Mouse (Mus musculus) MEL (cell line): ENCODE data around the gene Spi1. TPM values are rescaled to one million over a fixed set of nuclear protein-coding genes. Genes with fewer than 3 reads are reported as not detected.

Source experiments
- DNase-seq: peaks from one replicate; pipeline ENCODE4 v3.0.0; 2011; ENCODE audit warnings: low read depth, low spot score
- H3K27ac ChIP-seq: 2 replicates; pipeline ENCODE4 v1.5.1; 2012; ENCODE audit warnings: low read depth, mild to moderate bottlenecking, control low read depth, low read length, moderate library complexity; ENCODE audit not compliant: control insufficient read depth
- H3K27me3 ChIP-seq, 2 experiments: fragments of 150-350 bp in 1 of 2; sonication (generic) in 1 of 2; 2 replicates each; pipeline ENCODE4 v1.6.1; 2012; ENCODE audit warnings: low read length in 2 of 2, mild to moderate bottlenecking in 2 of 2, improper control_type of control experiment in 1 of 2, moderate library complexity in 1 of 2; ENCODE audit not compliant: insufficient read depth in 2 of 2, control insufficient read depth in 1 of 2
- H3K36me3 ChIP-seq, 2 experiments: 2 replicates each; pipeline ENCODE4 v1.6.1; 2012 to 2014; ENCODE audit warnings: low read length in 2 of 2, improper control_type of control experiment in 1 of 2, inconsistent platforms in 1 of 2, mild to moderate bottlenecking in 1 of 2; ENCODE audit not compliant: insufficient read depth in 2 of 2, control insufficient read depth in 1 of 2
- H3K4me1 ChIP-seq, 2 experiments: fragments of 150-350 bp in 1 of 2; sonication (generic) in 1 of 2; 2 replicates each; pipeline ENCODE4 v1.6.1; 2012; ENCODE audit warnings: low read length in 2 of 2, improper control_type of control experiment in 1 of 2, mild to moderate bottlenecking in 1 of 2; ENCODE audit not compliant: insufficient read depth in 2 of 2, control insufficient read depth in 1 of 2
- H3K4me3 ChIP-seq, 2 experiments: fragments of 150-350 bp in 1 of 2; sonication (generic) in 1 of 2; 2 replicates each; pipeline ENCODE4 v1.5.1; 2012; ENCODE audit warnings: low read depth in 2 of 2, low read length in 2 of 2, mild to moderate bottlenecking in 2 of 2, moderate library complexity in 2 of 2, control low read depth in 1 of 2, improper control_type of control experiment in 1 of 2; ENCODE audit not compliant: control insufficient read depth in 1 of 2, insufficient read depth in 1 of 2
- H3K79me2 ChIP-seq: 2 replicates; pipeline ENCODE4 v1.6.1; 2012; ENCODE audit warnings: mild to moderate bottlenecking, low read length, moderate library complexity; ENCODE audit not compliant: control insufficient read depth, poor library complexity, insufficient read depth
- H3K9ac ChIP-seq: 2 replicates; pipeline ENCODE4 v1.6.1; 2012; ENCODE audit warnings: low read depth, mild to moderate bottlenecking, control low read depth, low read length, moderate library complexity; ENCODE audit not compliant: control insufficient read depth, poor library complexity, severe bottlenecking
- H3K9me3 ChIP-seq: fragments of 150-350 bp; sonication (generic); replicated peaks from 2 replicates; pipeline ENCODE4 v1.6.1; 2012; ENCODE audit warnings: mild to moderate bottlenecking, low read length, improper control_type of control experiment, moderate library complexity; ENCODE audit not compliant: insufficient read depth
- BHLHE40 ChIP-seq: IDR thresholded peaks from 2 replicates; pipeline ENCODE4 v1.6.1; 2012; ENCODE audit warnings: low read depth, mild to moderate bottlenecking, inconsistent platforms, low read length, improper control_type of control experiment, borderline replicate concordance
- CHD1 ChIP-seq: IDR thresholded peaks from 2 replicates; pipeline ENCODE4 v1.6.1; 2012; ENCODE audit warnings: low read depth, mild to moderate bottlenecking, inconsistent platforms, low read length, improper control_type of control experiment
- CHD2 ChIP-seq: IDR thresholded peaks from 2 replicates; pipeline ENCODE4 v1.6.1; 2011; ENCODE audit warnings: low read length, improper control_type of control experiment
- CTCF ChIP-seq, 3 experiments: IDR thresholded peaks in 2 of 3; conservative IDR thresholded peaks in 1 of 3; 2 replicates each; pipeline ENCODE4 v1.5.1; 2011 to 2012; ENCODE audit warnings: low read length in 3 of 3, low read depth in 2 of 3, mild to moderate bottlenecking in 2 of 3, improper control_type of control experiment in 1 of 3, inconsistent platforms in 1 of 3, mixed read lengths in 1 of 3, moderate library complexity in 1 of 3; ENCODE audit not compliant: control insufficient read depth in 1 of 3, insufficient read depth in 1 of 3, poor library complexity in 1 of 3, severe bottlenecking in 1 of 3
- ELF1 ChIP-seq: IDR thresholded peaks from 2 replicates; pipeline ENCODE4 v1.6.1; 2014; ENCODE audit warnings: low read depth, mild to moderate bottlenecking, inconsistent platforms, low read length, improper control_type of control experiment, moderate library complexity
- EP300 ChIP-seq, 2 experiments: IDR thresholded peaks; 2 replicates each; pipeline ENCODE4 v1.6.1; 2011; ENCODE audit warnings: improper control_type of control experiment in 2 of 2, low read length in 2 of 2, low read depth in 1 of 2, mild to moderate bottlenecking in 1 of 2
- GABPA ChIP-seq: IDR thresholded peaks from 2 replicates; pipeline ENCODE4 v1.6.1; 2012; ENCODE audit warnings: low read depth, mild to moderate bottlenecking, inconsistent platforms, low read length, improper control_type of control experiment, moderate library complexity
- GATA1 ChIP-seq: IDR thresholded peaks from 2 replicates; pipeline ENCODE4 v1.6.1; 2011; ENCODE audit warnings: low read depth, low read length, improper control_type of control experiment
- JUND ChIP-seq: IDR thresholded peaks from 2 replicates; pipeline ENCODE4 v1.6.1; 2011; ENCODE audit warnings: low read depth, mild to moderate bottlenecking, improper control_type of control experiment, low read length
- KAT2A ChIP-seq: conservative IDR thresholded peaks from 2 replicates; pipeline ENCODE4 v1.6.1; 2012; ENCODE audit warnings: low read depth, low read length, improper control_type of control experiment, inconsistent platforms
- MAFK ChIP-seq: IDR thresholded peaks from 2 replicates; pipeline ENCODE4 v1.6.1; 2011; ENCODE audit warnings: low read depth, mild to moderate bottlenecking, low read length, improper control_type of control experiment, borderline replicate concordance
- MAX ChIP-seq: IDR thresholded peaks from 2 replicates; pipeline ENCODE4 v1.6.1; 2011; ENCODE audit warnings: low read length, improper control_type of control experiment
- MAZ ChIP-seq: IDR thresholded peaks from 2 replicates; pipeline ENCODE4 v1.6.1; 2012; ENCODE audit warnings: low read depth, mild to moderate bottlenecking, inconsistent platforms, low read length, improper control_type of control experiment
- MEF2A ChIP-seq: IDR thresholded peaks from 2 replicates; pipeline ENCODE4 v1.6.1; 2014; ENCODE audit warnings: low read depth, mild to moderate bottlenecking, inconsistent platforms, low read length, improper control_type of control experiment; ENCODE audit not compliant: poor library complexity, insufficient replicate concordance, severe bottlenecking; ENCODE audit errors: extremely low read depth
- MYB ChIP-seq: IDR thresholded peaks from 2 replicates; pipeline ENCODE4 v1.6.1; 2011; ENCODE audit warnings: mild to moderate bottlenecking, low read depth, low read length, improper control_type of control experiment
- MYC ChIP-seq: IDR thresholded peaks from 2 replicates; pipeline ENCODE4 v1.6.1; 2011; ENCODE audit warnings: low read depth, mild to moderate bottlenecking, low read length, improper control_type of control experiment, moderate library complexity
- NELFE ChIP-seq: IDR thresholded peaks from 2 replicates; pipeline ENCODE4 v1.6.1; 2011; ENCODE audit warnings: low read depth, low read length, improper control_type of control experiment
- NRF1 ChIP-seq: IDR thresholded peaks from 2 replicates; pipeline ENCODE4 v1.6.1; 2014; ENCODE audit warnings: low read depth, mild to moderate bottlenecking, inconsistent platforms, low read length, improper control_type of control experiment, moderate library complexity; ENCODE audit not compliant: poor library complexity, insufficient read depth, severe bottlenecking
- POLR2A ChIP-seq, 2 experiments: IDR thresholded peaks; 2 replicates each; pipeline ENCODE4 v1.6.1; 2011 to 2012; ENCODE audit warnings: low read length in 2 of 2, mild to moderate bottlenecking in 2 of 2, control low read depth in 1 of 2, improper control_type of control experiment in 1 of 2, low read depth in 1 of 2, moderate library complexity in 1 of 2; ENCODE audit not compliant: control insufficient read depth in 1 of 2, insufficient read depth in 1 of 2, poor library complexity in 1 of 2
- POLR2AphosphoS2 ChIP-seq: IDR thresholded peaks from 2 replicates; pipeline ENCODE4 v1.6.1; 2011; ENCODE audit warnings: low read length, improper control_type of control experiment
- POLR2AphosphoS5 ChIP-seq: IDR thresholded peaks from 2 replicates; pipeline ENCODE4 v1.6.1; 2012; ENCODE audit warnings: low read depth, borderline replicate concordance, mild to moderate bottlenecking, inconsistent platforms, low read length, moderate library complexity, mixed read lengths
- RAD21 ChIP-seq: IDR thresholded peaks from 2 replicates; pipeline ENCODE4 v1.6.1; 2011; ENCODE audit warnings: mild to moderate bottlenecking, low read depth, low read length, improper control_type of control experiment
- RCOR1 ChIP-seq: IDR thresholded peaks from 2 replicates; pipeline ENCODE4 v1.6.1; 2012; ENCODE audit warnings: low read depth, mild to moderate bottlenecking, inconsistent platforms, low read length, improper control_type of control experiment
- SIN3A ChIP-seq: IDR thresholded peaks from 2 replicates; pipeline ENCODE4 v1.6.1; 2012; ENCODE audit warnings: low read length, improper control_type of control experiment, inconsistent platforms
- SMC3 ChIP-seq: IDR thresholded peaks from 2 replicates; pipeline ENCODE4 v1.6.1; 2011; ENCODE audit warnings: low read depth, low read length, improper control_type of control experiment
- TAL1 ChIP-seq: IDR thresholded peaks from 2 replicates; pipeline ENCODE4 v1.6.1; 2012; ENCODE audit warnings: mild to moderate bottlenecking, inconsistent platforms, low read length, moderate library complexity, mixed read lengths
- TCF12 ChIP-seq: IDR thresholded peaks from 2 replicates; pipeline ENCODE4 v1.6.1; 2014; ENCODE audit warnings: low read depth, mild to moderate bottlenecking, inconsistent platforms, low read length, improper control_type of control experiment, moderate library complexity
- UBTF ChIP-seq: IDR thresholded peaks from 2 replicates; pipeline ENCODE4 v1.6.1; 2012; ENCODE audit warnings: low read depth, mild to moderate bottlenecking, inconsistent platforms, low read length, improper control_type of control experiment, moderate library complexity, borderline replicate concordance; ENCODE audit not compliant: insufficient read depth
- USF1 ChIP-seq: IDR thresholded peaks from 2 replicates; pipeline ENCODE4 v1.6.1; 2014; ENCODE audit warnings: low read depth, mild to moderate bottlenecking, inconsistent platforms, low read length, improper control_type of control experiment, moderate library complexity
- USF2 ChIP-seq, 2 experiments: IDR thresholded peaks; 2 replicates each; pipeline ENCODE4 v1.6.1; 2011 to 2012; ENCODE audit warnings: improper control_type of control experiment in 2 of 2, low read length in 2 of 2, borderline replicate concordance in 1 of 2, inconsistent platforms in 1 of 2, low read depth in 1 of 2, mild to moderate bottlenecking in 1 of 2; ENCODE audit not compliant: insufficient read depth in 1 of 2
- ZC3H11A ChIP-seq: IDR thresholded peaks from 2 replicates; pipeline ENCODE4 v1.6.1; 2012; ENCODE audit warnings: low read depth, mild to moderate bottlenecking, inconsistent platforms, low read length, improper control_type of control experiment
- ZKSCAN1 ChIP-seq: IDR thresholded peaks from 2 replicates; pipeline ENCODE4 v1.6.1; 2012; ENCODE audit warnings: low read depth, mild to moderate bottlenecking, inconsistent platforms, low read length, improper control_type of control experiment, moderate library complexity
- ZMIZ1 ChIP-seq: IDR thresholded peaks from 2 replicates; pipeline ENCODE4 v1.6.1; 2012; ENCODE audit warnings: low read depth, mild to moderate bottlenecking, inconsistent platforms, low read length, improper control_type of control experiment, moderate library complexity
- ZNF384 ChIP-seq: IDR thresholded peaks from 2 replicates; pipeline ENCODE4 v1.6.1; 2012; ENCODE audit warnings: low read depth, mild to moderate bottlenecking, inconsistent platforms, low read length, improper control_type of control experiment
- polyA plus RNA-seq, 2 experiments: library from polyadenylated mRNA; stranded (reverse) in 1 of 2; unstranded in 1 of 2; fragments of >175 nt in 1 of 2; fragments of >200 nt in 1 of 2; gene quantifications; 2 replicates each; pipeline versions ENCODE4 v1.2.1 to v1.2.4; 2012; ENCODE audit warnings: low replicate concordance in 2 of 2, low read depth in 1 of 2; ENCODE audit not compliant: insufficient read length in 2 of 2, insufficient read depth in 1 of 2, missing spikeins in 1 of 2
- total RNA-seq: library from RNA; depleted of rRNA; stranded (reverse); fragments of 300-350 nt; gene quantifications from 2 replicates; pipeline ENCODE4 v1.2.3, GENCODE M21; 2012

The Spi1 gene
- total and polyA plus RNA-seq, 3 experiments: 95.9 to 142 (median 129) TPM

- H3K27me3 ChIP-seq: no peaks in the 10 kb centered on the region
- H3K79me2 ChIP-seq: peaks cover 1% of the 10 kb centered on the region; the same call in 1 of the 2 replicates
- peak overlapping the region; percentile 99 for H3K27ac ChIP-seq
- peak overlapping the region; percentile 70 for H3K9ac ChIP-seq
- H3K9me3 ChIP-seq: no peaks in the 10 kb centered on the region
- DNase-seq: peak; percentile 81
- H3K4me3 ChIP-seq: peak overlapping the region in 1 of 2 experiments; percentile 39; a peak in 2 of 4 replicates
- peaks cover 0 to 49% of the 10 kb centered on the region in 2 experiments; a peak in 2 of 4 replicates for H3K36me3 ChIP-seq
- peaks cover 7 to 57% of the 10 kb centered on the region in 2 experiments for H3K4me1 ChIP-seq
- TF ChIP-seq TCF12 (peak; percentile 42; the same call in 1 of the 2 replicates), SIN3A (no peak; the same call in 1 of the 2 replicates), POLR2AphosphoS5 (peak; percentile 78), POLR2AphosphoS2 (peak; percentile 96), GATA1 (no peak), EP300 (IDR thresholded peaks at IDR 0.05; ENCODE audit: low read depth in 1 of 2, low read length in 2 of 2) (peak in 1 of 2 experiments; percentile 40; a peak in 2 of 4 replicates), MEF2A (no peak), USF2 (IDR thresholded peaks at IDR 0.05; ENCODE audit: borderline replicate concordance in 1 of 2, insufficient read depth in 1 of 2, low read depth in 1 of 2, low read length in 2 of 2) (no peak), ZC3H11A (no peak), JUND (0 out of 2 replicates have a peak, but pooled peaks have one; percentile 3), USF1 (no peak), KAT2A (no peak), NELFE (no peak; the same call in none of the 2 replicates), CTCF (IDR thresholded peaks at IDR 0.05 in 2 of 3, conservative IDR thresholded peaks at IDR 0.05 in 1 of 3; ENCODE audit: control insufficient read depth in 1 of 3, insufficient read depth in 1 of 3, low read depth in 2 of 3, low read length in 3 of 3, poor library complexity in 1 of 3, severe bottlenecking in 1 of 3) (no peak), MAFK (peak; percentile 4; the same call in 1 of the 2 replicates), MAZ (0 out of 2 replicates have a peak, but pooled peaks have one; percentile 26), UBTF (0 out of 2 replicates have a peak, but pooled peaks have one; percentile 6), ELF1 (no peak), GABPA (no peak), ZNF384 (no peak), NRF1 (no peak), CHD2 (peak; percentile 68; the same call in 1 of the 2 replicates), RCOR1 (no peak), MYB (peak; percentile 51; the same call in 1 of the 2 replicates), MAX (no peak), TAL1 (no peak; the same call in 1 of the 2 replicates), BHLHE40 (no peak; the same call in 1 of the 2 replicates), RAD21 (no peak), MYC (no peak), ZMIZ1 (peak; percentile 86), SMC3 (peak; percentile 31), ZKSCAN1 (no peak), POLR2A (IDR thresholded peaks at IDR 0.05; ENCODE audit: control insufficient read depth in 1 of 2, insufficient read depth in 1 of 2, low read depth in 1 of 2, low read length in 2 of 2, poor library complexity in 1 of 2) (peak in 1 of 2 experiments; percentile 85; a peak in 3 of 4 replicates), CHD1 (no peak)
Measured at GRCm38 (mm10) chr2:91086392-91087237, 4.4 kb downstream of the Spi1 start.
